Mouse (Mus musculus): ENCODE measurements around the gene Rnf126. TPM values are rescaled to one million over a fixed set of nuclear protein-coding genes. Genes with fewer than 3 reads are reported as not detected.
"Not testable (repeated sequence)": the region's sequence is repeated elsewhere in the genome, so short reads cannot be mapped to it uniquely, and the experiment has no call there.

Rnf126 gene
- total RNA-seq, 2 experiments from 2014 or later: 20.8 to 106 TPM

DNA sequence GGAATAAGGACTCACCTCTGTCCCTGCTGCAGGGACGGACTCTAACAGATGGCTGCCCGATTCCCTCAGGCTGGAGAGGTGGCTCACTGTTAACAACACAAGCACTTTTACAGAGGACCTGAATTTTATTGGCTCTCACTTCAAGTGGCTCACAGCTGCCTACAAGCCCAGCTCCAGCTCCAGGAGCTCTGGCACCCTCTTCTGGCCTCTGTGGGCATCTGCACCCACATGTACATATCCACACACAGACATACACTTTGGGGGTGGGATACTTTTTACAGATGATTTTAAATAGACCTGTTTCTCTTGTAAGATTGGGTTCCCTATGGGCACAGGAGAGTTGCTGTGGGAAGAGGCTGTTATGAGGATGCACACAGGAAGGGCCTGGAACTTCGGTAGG lies 5.6 kb upstream of the Rnf126 start:
- ATAC-seq (replicated peaks; ENCODE audit: low FRiP score, low TSS enrichment, poor library complexity, severe bottlenecking): no peak

DNA sequence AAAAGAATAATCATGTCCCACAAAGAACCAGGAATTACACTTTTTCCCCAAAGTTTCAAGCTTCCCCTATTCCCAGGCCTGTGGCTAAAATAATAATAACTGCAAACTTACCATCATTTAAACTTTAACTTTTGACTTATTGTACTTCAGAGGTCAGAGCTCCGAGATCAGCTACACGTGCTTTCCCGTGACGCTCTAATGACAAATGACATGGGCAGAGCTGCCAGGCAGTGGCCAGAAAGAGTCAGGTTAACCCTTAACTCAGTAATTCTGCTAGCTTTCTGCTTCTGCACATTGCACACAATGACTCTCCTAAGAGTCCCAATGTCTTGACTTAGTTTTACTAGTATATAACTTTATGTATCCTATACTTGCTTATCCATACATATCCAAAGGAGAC lies 2.6 kb upstream of the Rnf126 start:
- no peak for ATAC-seq (replicated peaks; ENCODE audit: low FRiP score, low TSS enrichment, poor library complexity, severe bottlenecking)

GRCm38 (mm10) chr10:79768400-79768799 lies 1.6 kb upstream of the Rnf126 start:
- ATAC-seq (replicated peaks; ENCODE audit: low FRiP score, low TSS enrichment, poor library complexity, severe bottlenecking): 0 out of 2 replicates have a peak, but pooled peaks have one; percentile 27

DNA sequence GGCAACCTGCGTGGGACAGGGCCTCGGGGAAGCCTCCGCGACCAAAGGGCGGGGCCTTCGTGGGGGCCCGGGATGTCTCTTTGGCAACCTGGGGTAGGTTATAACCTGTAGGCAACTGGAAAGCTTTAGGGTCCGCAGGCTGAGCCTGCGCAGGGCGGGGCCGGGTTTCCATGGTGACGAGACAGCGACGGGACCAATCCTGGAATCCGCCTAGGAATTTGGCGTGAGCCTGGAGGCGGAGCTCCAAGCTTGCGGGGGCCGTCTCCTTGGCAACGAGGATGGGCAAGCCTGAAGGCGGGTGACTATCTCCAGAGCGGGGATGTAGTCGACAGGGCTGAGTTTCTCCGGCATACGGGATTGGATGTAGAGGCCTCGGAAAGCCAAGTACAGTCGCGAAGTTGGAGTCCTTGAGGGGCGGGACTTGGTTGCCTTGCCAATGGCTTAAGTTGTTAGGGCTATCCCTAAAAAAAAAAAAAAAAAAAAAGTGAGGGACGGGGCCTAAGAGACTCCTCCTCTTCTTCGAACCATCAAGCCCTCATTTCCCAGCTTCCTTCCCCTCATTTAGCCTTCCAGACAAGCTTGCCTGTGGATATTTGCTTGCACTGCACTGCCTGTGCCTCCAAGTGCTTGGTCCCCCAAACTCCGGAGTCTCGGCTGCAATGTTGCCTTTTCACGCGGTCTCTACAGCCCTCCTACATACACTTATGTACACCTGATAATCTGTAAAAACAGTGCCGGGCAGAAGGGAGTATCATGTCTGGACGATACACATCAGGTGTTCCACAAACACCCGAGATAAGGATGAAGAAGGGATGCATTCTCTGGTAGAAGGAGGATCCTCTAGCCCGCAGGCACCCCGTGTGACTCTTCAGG lies 856 bp upstream of the Rnf126 start:
- ATAC-seq (replicated peaks; ENCODE audit: low FRiP score, low TSS enrichment, poor library complexity, severe bottlenecking): peak; percentile 43

DNA sequence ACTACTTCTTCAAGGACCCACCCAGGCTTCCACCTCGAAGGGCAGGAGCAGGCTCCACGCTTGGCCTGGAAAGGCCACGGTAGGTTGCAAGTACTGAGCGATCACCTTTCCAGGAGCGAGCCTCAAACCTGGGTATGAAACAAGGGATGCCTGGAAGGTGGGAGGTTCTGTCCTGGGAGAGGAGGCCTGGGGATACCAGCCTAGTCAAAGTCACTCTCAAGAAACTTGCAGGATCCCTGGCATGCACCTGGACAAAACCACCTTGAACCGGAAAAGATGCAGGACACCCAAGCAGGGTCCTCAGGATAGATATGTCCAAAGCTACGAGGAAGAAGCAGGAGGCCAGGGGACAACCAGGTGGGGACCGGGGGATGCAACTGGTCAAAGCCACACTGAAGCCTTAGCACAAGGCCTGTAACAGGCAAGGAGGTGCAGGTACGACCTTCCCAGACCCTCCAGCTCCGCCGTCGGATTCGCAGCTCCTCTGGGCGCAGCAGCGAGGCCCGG lies 698 bp downstream of the Rnf126 start:
- no peak for ATAC-seq (replicated peaks; ENCODE audit: low FRiP score, low TSS enrichment, poor library complexity, severe bottlenecking)

DNA sequence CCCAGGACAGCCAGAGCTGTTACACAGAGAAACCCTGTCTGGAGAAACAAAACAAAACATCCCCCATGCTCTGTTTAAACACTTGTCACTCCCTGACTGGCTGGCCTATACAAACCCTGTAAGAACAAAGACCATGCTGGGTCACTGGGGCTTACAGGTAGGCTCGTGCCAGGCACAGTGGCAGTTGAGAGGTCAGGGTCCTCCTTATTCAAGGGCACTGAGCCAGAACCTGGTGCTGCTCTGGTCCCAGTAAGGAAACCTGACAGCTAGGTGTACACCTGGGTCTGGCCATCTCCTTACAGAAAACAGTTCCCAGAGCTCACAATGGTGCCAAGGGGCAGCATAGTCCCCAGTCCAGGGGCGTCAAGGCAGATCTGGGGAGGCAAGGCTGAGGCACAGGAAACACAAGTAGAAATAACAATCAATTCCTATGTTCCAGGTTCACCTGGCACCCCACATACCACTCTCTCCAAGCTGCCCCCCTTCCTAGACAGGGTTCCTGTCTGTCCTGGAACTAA lies 1.5 kb downstream of the Rnf126 start:
- ATAC-seq (replicated peaks; ENCODE audit: low FRiP score, low TSS enrichment, poor library complexity, severe bottlenecking): no peak

- no peak for ATAC-seq (replicated peaks; ENCODE audit: low FRiP score, low TSS enrichment, poor library complexity, severe bottlenecking)
These were observed 2.5 kb downstream of the Rnf126 start for GRCm38 (mm10) chr10:79764234-79764633.

DNA sequence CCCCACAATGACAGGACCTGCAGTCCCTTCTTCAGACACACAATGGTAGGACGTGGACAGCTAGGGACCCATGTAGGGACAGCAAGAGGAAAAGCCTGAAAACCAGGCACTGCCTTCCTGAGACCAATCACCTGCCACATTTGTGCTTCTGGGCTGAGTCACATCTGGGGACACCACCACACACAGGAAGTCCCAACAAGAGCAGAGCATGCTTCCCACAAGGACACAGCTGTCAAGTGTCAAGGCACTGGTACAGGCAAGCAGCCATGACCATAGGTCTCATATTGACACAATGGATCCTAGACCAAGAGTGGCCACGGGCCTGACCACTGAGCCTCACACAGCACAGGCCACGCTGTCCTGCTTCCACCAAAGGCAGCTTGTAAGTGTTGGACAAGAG lies 3.9 kb downstream of the Rnf126 start:
- ATAC-seq (replicated peaks; ENCODE audit: low FRiP score, low TSS enrichment, poor library complexity, severe bottlenecking): no peak

GRCm38 (mm10) chr10:79760603-79761143 lies 6.1 kb downstream of the Rnf126 start:
- ATAC-seq (replicated peaks; ENCODE audit: low FRiP score, low TSS enrichment, poor library complexity, severe bottlenecking): no peak

DNA sequence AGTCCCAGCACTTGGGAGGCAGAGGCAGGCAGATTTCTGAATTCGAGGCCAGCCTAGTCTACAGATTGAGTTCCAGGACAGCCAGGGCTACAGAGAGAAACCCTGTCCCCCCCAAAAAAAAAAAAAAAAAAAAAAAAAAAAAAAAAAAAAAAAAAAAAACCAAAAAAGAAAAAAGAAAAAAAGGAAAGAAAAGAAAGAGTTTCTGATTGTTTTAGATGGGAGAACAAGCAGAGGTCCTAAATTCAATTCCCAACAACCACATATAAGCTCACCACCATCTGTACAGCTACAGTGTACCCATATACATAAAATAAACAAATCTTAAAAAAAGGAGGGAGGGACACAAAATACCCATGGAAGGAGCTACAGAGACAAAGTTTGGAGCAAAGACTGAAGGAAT lies 7.1 kb downstream of the Rnf126 start:
- not testable (repeated sequence) for ATAC-seq (replicated peaks; ENCODE audit: low FRiP score, low TSS enrichment, poor library complexity, severe bottlenecking)

DNA sequence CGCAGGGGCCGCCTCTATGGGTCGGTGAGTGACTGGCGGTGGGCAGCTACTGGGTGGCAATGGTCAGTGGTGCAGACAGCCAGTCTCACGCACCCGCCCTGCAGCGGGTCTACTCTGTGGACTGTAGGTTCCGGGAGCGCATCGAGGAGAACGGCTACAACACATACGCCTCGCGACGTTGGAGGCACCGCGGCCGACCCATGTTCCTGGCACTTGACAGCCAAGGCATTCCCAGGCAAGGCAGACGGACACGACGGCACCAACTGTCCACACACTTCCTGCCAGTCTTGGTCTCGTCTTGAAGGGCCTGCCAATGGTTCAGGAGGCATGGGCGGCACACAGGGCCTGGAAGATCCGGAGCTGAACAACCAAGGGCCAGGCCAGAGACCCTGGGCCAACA lies 10.1 kb downstream of the Rnf126 start:
- ATAC-seq (replicated peaks; ENCODE audit: low FRiP score, low TSS enrichment, poor library complexity, severe bottlenecking): no peak

- no peak for ATAC-seq (replicated peaks; ENCODE audit: low FRiP score, low TSS enrichment, poor library complexity, severe bottlenecking)
These were observed 10.9 kb downstream of the Rnf126 start for GRCm38 (mm10) chr10:79755854-79756253.

GRCm38 (mm10) chr10:79754856-79755516 lies 11.8 kb downstream of the Rnf126 start, which contains the start of gene Fgf22:
TSS of gene Fgf22 (plus strand) at chr10:79755076.
- ATAC-seq (replicated peaks; ENCODE audit: low FRiP score, low TSS enrichment, poor library complexity, severe bottlenecking): peak; percentile 72

DNA sequence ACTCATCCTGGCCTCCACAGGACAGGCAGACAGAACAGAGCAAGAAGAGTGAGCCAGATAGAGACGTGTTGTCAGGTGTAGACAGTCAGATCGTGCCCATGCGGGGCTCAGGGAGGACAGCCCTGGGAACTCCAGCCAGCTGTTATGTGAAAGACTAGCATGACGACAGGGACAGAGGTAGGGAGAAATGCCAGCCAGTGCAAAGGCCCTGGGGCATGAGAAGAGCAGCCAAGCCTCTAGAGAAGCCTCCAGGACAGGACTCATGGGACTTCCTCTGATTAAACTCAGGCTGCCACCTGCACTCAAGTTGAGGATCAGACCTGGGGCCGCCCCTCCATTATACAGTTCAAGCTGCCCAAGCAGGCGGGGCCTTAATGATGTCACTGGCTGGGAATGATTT lies 18.3 kb downstream of the Rnf126 start:
- ATAC-seq (replicated peaks; ENCODE audit: low FRiP score, low TSS enrichment, poor library complexity, severe bottlenecking): no peak

GRCm38 (mm10) chr10:79746774-79747151 lies 20.0 kb downstream of the Rnf126 start:
- ATAC-seq (replicated peaks; ENCODE audit: low FRiP score, low TSS enrichment, poor library complexity, severe bottlenecking): peak; percentile 53

- ATAC-seq (replicated peaks; ENCODE audit: low FRiP score, low TSS enrichment, poor library complexity, severe bottlenecking): peak; percentile 94
These were observed 20.6 kb downstream of the Rnf126 start, which contains the start of gene Polrmt for GRCm38 (mm10) chr10:79745898-79746773. TSS of gene Polrmt (minus strand) at chr10:79746581.

- ATAC-seq (replicated peaks; ENCODE audit: low FRiP score, low TSS enrichment, poor library complexity, severe bottlenecking): no peak
These were observed 21.3 kb downstream of the Rnf126 start for GRCm38 (mm10) chr10:79745411-79745810.

GRCm38 (mm10) chr10:79743650-79744365 lies 22.9 kb downstream of the Rnf126 start:
- no peak for ATAC-seq (replicated peaks; ENCODE audit: low FRiP score, low TSS enrichment, poor library complexity, severe bottlenecking)

All from megakaryocyte-erythroid progenitor cell, adult 5-6 weeks (primary cell).